Mouse (Mus musculus) kidney, adult 9 months (tissue): ENCODE results near the gene Pgpep1.

ENCODE experiments used
- DNase-seq: peaks from one replicate; pipeline ENCODE4 v3.0.0; 2022

Pgpep1 gene

DNA sequence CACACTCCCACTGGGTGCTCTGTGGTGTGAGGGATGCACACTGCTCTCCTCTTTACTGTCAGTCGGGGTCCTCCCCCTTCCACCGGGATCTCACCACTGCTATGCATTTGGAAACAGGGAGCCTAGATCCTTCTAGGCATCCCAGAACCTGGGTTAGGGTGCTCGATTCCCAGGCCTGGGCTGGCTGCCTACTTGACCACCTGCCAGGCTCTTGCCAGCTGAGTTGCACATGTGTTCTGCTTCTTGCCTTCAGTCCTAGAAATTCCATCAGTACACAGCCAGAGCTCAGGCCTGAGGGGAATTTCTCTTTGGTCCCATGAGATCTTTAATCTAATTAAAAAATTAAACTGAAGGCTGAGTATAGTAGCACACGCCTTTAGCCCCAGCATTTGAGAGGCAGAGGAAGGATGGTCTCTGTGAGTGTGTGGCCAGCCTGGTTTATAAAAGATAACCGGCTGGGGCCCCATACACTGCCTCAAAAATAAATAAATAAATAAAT, 29.8 kb upstream of the Pgpep1 start:
- no peak for DNase-seq

DNA sequence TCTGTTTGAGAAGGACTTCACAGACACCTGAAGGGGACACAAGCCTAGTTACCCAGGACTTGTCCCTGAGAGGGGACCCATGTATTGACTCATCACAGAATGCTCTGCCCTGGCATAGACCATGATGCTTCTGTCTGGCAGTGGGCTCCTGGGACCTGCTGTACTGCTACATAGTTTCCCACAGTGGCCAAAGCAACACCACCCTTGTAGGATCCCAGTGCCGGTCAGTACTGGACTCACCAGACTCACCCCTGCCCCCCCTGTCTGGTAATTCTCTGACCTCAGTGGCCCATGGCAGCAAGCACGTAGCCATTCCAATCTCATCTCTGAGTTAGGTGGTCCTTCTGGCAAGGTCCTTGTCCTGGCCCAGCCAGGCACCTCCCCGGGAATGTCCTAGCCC, 27.9 kb upstream of the Pgpep1 start:
- DNase-seq = no peak

DNA sequence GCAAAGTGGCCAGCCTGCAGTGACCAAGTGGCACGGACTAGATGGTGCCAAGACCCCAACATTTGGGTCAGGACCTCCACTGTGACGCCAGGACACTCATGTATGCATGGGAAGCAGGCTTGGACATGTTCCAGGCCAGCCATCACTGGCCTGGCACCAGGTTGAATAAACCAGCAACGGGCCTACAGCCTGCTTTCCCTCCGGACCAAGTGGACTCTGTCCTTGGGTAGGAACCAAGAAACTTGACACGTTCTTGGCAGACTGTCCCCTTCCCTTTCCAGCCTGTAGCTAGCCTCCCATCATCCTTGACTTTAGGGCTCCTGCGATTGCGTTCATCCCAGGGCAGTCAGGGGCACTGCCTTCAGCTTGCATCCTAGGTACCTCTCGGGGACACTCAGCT, 27.4 kb upstream of the Pgpep1 start:
- peak; percentile 93 for DNase-seq

DNA sequence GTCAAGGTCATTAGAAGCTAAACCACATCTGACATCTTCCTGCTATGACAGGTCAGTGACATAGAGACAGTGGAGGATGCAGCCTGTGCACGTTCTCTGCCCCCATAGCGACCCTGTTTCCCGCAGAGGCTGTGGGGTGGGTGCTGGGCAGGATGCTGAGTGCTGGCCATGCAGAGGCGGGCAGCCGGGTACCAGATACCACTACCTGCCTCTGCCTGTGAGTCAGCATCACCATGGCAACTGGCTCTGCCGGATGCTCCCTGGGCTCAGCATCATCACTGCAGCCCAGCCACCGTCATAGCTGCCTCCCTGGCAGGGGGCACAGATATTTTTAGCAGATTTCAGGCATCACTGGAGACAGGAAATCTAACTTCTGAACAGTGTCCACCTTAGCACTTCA, 24.1 kb upstream of the Pgpep1 start:
- no peak for DNase-seq

DNA sequence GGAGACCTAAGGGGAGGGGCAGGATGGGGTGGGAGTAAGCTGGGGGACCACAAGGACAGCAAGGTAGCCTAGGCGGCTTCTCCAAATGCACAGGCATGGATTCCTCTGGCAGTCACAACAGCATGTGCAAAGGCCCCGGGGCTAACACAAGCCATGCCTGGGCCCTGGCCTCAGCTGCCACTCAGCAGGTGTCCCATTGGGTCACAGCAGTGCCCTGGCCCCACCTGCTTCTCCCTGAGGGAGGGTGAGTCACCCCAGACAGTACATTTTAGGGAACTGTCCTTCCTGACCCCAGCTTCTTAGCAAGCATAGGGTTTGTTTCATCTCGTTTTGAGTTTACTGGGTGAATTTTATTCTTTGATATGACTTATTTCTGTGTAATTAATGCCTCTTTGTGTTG, 22.5 kb upstream of the Pgpep1 start:
- DNase-seq = no peak

DNA sequence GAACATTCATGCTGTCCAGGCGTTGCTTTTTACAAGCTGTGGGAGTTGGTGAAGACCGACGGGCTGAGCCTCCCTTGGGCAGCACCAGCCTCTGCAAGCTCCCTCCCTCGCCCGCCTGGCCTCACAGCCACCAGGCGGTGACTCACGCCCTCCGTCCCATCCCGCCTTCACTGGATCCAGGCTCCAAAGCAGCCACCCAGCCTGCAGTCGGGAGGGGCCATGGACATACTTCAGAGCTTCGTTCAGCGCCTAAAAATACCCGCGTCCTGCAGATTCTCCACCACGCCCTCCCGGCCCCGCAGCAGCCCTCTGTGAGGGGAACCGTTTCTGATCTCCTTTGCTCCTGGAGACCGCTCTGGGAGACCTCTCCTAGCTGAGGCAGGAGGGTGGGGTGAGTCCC, 22.0 kb upstream of the Pgpep1 start:
- DNase-seq = no peak

DNA sequence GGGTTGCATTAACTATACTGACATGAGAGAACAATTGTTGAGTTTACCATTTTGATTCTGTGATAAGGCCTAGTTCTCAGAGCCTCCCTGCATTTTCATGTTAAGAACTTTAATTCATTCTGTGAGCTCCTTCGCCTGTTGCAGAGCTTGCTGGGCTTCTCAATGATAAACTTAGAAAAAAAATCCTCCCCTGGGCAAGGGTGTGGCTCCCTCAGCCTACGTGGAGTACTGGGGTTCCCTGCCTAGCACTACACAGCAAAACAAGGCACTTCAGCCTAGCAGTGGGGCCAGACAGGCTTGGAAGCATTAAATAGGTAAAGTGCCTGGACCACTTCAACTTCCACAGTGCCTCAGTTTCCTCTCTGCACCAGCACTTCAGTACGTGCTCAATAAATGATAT, 21.2 kb upstream of the Pgpep1 start:
- no peak for DNase-seq

DNA sequence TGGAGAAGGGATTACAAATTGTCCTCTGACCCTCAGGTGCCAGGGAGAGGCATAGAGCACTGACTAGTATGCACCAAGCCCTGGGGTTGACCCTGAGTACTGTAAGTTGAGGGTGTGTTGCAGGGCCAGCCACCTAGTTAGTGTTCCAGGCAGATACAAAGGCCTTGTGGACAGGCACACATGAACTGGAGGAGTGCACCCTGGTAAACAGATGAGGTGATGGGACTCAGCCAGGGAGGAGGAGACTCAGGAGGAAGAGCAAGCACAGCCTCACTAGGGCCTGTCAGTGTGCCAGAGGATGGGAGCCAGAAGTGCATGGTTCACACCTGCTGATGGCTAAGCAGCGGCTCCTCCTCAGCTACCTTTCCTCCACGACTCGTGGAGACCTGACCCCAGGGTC, 19.9 kb upstream of the Pgpep1 start:
- peak; percentile 95 for DNase-seq

DNA sequence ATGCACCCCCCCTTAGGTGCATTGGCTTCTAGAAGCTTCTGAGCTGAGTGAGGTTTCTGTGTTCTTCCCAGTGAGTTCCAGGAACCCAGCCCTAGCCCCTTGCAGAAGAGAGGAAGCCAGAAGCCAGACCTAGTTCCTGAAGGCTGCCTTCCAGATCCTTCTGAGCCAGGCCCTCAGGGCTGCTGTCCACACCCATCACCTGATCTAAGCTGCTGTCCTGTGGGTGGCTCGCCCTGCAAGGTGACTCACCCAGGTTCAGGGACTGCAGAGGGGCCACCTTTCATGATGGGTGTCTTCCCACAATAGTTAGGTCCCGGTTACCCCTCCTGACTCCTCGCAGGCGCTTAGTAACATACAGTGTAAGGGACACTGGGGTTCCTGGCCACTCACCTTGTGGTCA, 19.2 kb upstream of the Pgpep1 start:
- no peak for DNase-seq

DNA sequence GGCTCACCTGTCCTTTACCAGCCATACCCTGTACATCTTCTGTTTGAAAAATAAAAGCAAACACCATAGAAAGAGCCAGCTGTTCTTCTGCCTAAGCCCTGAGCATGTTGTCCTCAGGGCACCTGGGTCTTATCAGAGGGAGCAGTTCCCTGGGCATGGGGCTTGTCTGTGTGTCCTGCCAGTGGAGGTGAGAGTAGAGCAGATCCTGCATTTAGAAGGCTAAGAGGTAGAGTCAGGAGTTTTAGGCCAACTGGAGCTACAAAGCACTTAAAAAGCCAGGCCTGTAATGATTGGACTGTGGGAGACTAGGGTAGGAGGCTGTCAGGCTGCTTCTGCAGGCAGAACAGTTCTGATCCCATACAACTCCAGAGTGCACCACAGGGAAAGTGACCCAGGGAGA, 18.5 kb upstream of the Pgpep1 start:
- no peak for DNase-seq

DNA sequence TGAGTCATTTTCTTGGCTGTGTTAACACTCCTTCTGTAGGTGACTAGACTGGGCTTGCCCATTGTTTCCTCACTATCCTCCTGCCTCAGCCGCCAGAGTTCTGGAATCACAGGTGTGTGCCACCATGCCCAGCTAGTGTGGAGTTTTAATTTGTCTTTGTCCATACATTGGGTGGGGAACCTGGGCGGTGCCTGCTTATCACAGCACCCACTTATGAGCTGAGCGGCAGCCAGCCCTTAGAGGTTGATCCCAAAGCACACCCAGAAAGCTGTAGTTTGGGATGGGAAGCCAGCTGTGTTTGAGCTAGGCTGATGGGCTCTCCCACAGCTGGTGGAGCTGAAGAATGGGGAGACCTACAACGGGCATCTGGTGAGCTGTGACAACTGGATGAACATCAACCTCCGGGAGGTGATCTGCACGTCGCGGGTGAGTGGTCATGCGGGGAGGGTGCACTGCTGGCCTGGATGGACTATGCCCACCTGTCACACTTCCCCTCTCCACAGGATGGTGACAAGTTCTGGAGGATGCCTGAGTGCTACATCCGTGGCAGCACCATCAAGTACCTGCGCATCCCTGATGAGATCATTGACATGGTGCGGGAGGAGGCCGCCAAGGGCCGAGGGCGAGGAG, 17.4 kb upstream of the Pgpep1 start:
- peak; percentile 88 for DNase-seq

DNA sequence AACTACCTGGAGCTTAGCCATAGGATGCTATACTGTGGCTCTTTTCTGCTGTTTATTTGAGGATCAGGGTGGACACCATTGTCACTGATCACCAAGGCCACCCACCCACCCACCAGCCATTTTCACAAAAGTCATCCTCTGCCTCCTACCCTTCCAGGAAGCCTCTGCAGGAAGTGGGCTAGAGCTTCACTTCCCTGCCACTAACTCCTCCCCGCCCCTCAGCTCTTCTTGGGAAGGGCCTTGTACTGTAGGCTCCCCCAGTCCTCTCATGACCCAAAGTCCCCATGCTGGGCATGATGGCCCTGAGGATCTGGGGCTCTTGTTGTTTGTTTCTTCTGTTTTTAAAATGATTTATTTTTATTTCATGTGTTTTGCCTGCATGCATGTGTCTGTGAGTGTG, 15.1 kb upstream of the Pgpep1 start:
- DNase-seq = no peak

DNA sequence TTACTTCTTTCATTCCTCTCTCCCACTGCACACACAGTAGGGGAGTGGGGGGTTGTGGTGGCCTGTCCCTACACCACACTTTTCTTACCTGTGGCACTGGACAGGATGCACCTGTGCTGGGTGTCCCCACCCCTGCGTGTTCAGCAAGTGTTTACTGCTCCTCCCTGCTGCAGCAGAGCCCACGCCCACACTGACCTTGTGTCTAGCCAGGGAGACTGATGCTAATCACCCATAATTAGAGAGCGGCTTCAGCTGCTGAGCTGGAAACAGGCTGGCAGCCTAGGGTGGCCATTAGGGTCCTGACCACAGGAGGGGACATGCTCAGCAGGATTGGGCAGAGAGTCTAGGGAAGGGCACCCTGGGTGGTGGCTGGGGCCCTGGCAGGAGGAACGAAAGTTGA, 14.5 kb upstream of the Pgpep1 start:
- peak; percentile 52 for DNase-seq

DNA sequence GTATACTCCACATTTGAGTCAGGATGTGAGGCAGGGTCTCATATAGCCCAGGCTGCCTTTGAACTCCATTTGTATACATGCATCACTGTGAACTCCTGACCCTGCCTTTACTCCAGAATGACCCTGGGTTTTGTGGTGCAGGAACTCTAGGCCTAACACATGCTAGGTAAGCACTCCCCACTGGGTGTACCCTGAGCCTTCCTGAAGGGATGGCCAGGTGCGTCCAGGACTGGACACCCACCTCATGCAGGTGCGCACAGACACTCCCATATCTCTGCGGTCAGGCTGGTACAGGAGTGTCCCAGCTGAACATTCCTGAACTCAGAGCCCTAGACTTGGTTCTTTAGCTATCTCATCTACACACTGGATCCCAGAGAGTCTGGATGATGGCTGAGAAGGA, 13.9 kb upstream of the Pgpep1 start:
- no peak for DNase-seq

DNA sequence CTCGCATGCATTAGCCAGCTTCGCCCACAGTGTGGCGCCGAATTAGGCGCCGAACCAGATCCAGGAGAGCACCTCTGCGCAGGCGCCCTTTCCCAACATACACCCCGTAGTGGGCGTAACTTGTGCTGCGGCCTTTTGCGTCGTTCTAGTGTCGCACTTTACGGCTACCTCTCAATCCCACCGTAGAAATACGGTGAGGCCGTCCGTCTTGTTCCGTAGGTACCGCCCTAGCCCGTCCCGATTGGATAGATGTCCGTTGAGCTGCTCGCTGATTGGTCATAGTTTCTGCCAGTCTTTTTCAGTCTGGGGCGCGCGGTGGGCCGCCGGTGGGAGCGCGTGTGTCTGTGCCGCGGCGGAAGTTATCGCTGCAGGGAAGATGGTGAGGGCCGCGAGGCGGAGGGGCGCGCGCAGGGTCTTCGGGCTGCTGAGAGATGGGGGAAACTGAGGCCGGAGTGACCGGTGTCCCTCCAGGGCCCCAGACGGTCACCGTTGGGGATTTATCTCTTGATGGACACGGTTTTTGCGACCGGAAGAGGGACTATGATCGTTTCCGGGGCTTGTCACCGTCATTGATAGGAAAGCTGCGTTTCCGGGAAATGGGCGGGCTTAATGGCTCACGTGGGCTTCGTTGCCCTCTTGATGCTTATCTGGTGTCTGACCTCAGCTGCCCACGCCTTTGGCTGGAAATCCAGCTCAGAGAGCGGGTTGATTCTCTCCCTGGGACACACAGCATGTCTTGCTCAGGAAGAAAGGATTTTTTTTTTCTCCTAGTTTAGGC, 13.1 kb upstream of the Pgpep1 start, which contains the start of gene Lsm4:
Lsm4 (plus strand) TSS at position 170 of the 778 bp plus-strand sequence.
- DNase-seq = peak; percentile 99

DNA sequence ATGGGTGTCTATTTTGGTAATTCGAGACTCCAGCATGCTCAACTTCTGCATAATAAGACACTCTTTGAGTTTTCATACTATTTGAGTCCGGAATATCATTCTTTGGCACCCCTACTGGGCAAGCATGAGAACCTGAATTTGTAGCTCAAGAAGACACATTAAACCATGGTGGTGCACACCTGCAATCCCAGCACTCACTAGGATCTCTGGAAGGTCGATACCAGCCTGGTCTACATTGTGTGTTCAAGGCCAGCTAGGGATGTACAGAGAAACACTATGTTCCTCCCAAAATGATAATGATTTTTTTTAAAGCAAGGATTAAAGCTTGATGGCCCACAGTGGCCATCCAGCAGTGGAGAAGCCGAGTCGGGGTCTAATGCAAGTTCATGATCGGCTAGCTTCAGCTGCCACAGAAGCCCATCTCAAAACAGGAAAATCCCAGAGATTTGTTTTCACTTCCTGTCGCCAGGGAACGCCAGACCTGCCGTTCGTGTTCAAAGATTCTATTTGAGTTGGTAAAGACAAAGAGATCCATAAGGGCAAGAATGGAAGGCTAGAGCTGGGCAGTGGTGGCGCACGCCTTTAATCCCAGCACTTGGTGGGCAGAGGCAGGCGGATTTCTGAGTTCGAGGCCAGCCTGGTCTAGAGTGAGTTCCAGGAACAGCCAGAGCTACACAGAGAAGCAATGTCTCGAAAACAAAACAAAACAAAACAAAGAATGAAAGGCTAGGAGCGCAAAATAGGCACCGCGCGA, 12.3 kb upstream of the Pgpep1 start:
- no peak for DNase-seq

DNA sequence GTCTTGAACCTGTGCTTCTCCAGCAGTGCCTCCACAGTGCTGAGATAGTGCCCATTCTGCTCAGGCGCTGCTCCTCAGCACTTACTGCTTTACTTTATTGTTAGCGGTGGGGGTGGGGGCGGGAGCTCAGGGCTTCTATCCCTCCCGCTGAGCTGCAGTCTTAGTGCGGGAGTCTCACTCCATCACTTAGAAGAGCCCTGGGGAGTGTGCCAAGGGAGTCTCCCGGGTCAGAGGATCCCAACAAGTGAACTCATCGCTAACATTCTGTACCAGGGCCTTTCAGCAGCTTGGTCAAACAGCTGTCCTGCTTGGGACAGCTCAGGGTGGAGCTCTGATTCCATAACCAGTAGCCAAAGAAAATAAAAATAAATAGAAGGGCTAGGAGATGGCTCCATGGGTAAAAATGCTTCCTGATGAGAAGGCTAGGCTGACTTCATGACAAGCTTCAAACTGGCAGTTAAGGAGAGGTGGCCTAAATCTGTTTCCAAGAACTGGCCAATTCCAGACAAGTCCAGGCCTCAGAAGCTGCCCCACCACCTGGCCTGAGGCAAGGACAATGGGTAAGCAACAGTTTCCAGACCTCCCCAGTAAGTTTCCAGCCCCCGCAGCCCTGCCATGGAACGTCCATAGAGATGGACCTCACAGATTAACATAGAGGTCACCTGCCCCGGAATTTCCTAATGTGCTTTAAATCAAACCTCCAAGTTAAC, 11.6 kb upstream of the Pgpep1 start:
- peak; percentile 69 for DNase-seq

DNA sequence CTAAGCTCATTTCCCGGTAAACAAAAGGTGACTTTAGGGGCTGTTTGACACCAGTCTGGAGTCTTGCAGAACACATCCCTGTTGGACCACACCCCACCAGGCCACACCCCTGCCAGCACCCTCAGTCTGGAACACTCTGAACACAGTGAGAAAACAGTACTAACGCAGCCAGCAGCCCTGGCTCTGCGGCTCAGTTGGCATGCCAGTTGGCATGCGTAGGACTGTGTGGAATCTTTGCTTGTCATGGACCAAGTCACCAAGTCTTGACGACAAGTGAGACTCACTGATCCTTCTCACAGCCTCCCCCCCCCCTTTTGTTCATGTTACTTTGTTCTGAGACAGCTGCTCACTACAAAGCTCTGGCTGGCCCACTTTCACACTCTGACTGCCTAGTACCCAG, 6.9 kb upstream of the Pgpep1 start:
- DNase-seq = peak; percentile 79

DNA sequence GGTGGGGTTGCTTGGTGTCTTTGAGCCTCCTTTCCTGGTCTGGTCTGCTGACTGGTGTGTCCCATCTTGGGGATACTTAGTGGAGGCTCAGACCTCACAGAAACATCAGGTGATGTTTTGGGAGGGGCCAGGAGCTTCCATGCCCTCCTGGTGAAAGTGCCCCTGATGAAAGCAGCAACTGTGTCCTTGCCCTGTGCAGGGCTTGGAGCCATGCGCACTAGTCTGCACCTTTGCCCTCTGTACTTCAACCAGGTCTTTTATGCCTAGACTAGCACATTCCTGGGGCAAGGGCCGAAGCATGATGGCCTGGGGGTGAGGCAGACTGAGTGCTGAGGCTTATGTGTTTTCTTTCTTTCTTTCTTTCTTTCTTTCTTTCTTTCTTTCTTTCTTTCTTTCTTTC, 5.4 kb upstream of the Pgpep1 start:
- DNase-seq = peak; percentile 95

DNA sequence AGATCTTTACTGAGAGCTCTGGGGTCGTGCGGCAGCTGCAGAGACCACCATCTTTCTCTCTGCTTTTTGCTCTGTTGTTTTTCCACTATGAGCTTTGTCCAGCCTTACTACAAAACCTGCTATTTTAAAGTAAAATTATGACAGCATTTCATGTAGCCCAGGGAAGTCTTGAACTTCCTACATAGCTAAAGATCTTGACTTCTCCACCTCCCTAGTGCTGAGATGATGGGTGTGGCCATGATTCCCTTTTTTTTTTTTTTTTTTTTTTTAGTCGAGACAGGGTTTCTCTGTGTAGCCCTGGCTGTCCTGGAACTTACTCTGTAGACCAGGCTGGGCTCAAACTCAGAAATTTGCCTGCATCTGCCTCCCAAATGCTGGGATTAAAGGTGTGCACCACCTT, 4.4 kb upstream of the Pgpep1 start:
- no peak for DNase-seq

DNA sequence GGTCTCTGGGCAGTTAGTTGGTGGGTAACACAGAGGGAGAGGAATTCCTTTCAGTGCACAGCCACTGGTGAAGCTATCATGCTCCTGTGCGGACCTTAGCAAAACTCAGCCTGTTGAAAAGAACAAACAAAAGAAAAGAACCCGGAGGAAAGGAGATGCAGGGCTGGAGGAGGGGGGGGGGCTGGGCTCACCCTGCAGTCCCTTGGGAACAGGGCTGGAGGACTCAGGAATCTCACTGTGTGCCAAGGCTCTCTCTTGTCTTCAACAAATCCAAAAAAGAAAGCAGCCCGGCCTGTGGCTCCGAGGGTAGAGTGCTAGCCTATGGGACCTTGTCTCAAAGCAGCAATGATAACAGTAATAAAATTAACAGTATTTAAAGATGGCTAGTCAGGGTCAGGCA, 3.5 kb upstream of the Pgpep1 start:
- no peak for DNase-seq

DNA sequence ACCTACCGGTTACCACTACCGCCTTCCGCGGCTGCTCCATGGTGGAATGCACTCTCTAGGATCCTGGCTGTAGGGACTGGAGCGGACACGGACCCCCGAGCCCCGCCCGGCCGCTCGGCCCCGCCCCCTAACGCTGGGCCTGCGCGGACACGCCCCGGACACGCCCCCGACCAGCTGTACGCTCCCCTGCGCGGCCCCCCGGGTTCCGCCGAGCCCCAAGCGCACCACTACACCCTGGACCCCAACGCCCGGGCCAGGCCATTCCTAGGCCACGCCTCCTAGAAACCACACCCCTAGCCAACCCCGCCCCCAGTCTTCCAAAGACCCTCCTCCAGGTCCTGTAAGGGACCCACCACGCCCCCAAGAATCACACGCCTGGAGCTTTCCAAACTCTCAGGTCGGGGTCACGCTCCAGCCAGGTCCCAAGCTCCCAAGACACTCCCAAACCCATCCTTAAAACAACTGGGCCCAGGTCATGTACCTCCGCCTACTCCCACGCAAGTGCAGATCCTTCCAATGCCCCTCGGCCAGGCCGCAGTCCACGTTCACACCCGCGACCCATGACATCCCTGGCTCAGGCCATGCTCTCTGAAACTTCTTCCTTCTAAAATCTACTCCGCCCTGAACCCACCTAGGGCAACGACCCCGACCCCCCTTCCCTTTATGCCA, 450 bp downstream of the Pgpep1 start:
- DNase-seq = peak; percentile 98
